In genomic region chr3:116961354-116962142, GRCm38 (mm10) we compare ENCODE assay signal across 26 mouse cellular contexts. TPM values are rescaled to one million over a fixed set of nuclear protein-coding genes. Genes with fewer than 3 reads are reported as not detected.
DNase-seq lines count a peak whose midpoint lies in the region; ATAC-seq lines count a peak whose summit lies in the region.
"Had no signal": no experiment of that assay in that cellular context is flagged by ENCODE, and none has a peak within 500 bp of the region (broad histone marks: within the 10 kb centered on the region; RNA-seq: fewer than 3 reads in every experiment).

No protein-coding gene starts in this region.

- 70% methylated on average over 15 of the region's 15 CpGs for WGBS in midbrain, embryonic 11.5 days
- WGBS in midbrain, embryonic 10.5 days, result 70% methylated on average over 15 of the region's 15 CpGs

- H3K4me2 ChIP-seq in midbrain, embryonic 11.5 days, result no peak overlapping the region
- H3K4me2 ChIP-seq: forebrain, embryonic 13.5 days; heart, embryonic 11.5 days; heart, embryonic 15.5 days; hindbrain, embryonic 15.5 days had no signal

- ATAC-seq in midbrain, embryonic 11.5 days (ENCODE audit: low FRiP score), result 0 out of 2 replicates have a peak, but pooled peaks have one; percentile 14
- ATAC-seq: activated CD4-positive, CD25-positive, alpha-beta regulatory T cell, adult 4 months; forebrain, embryonic 13.5 days; forebrain, postnatal 0 days; intestine, embryonic 16.5 days had no signal

- H3K4me3 ChIP-seq in midbrain, embryonic 11.5 days (ENCODE audit: low read depth, low read length), result no peak overlapping the region
- no peak overlapping the region for H3K4me3 ChIP-seq in midbrain, embryonic 10.5 days
- H3K4me3 ChIP-seq: embryonic facial prominence, embryonic 10.5 days; forebrain, embryonic 13.5 days; heart, embryonic 15.5 days; hindbrain, embryonic 15.5 days had no signal

- no peak overlapping the region for H3K9ac ChIP-seq in midbrain, embryonic 11.5 days (ENCODE audit: low read length)
- H3K9ac ChIP-seq: forebrain, embryonic 13.5 days; forebrain, postnatal 0 days; heart, embryonic 15.5 days; hindbrain, embryonic 15.5 days had no signal

- no peak overlapping the region for H3K27ac ChIP-seq in midbrain, embryonic 11.5 days (ENCODE audit: low read depth, low read length)
- no peak overlapping the region for H3K27ac ChIP-seq in midbrain, embryonic 10.5 days (replicated peaks)
- H3K27ac ChIP-seq: embryonic facial prominence, embryonic 10.5 days; forebrain, embryonic 13.5 days; heart, embryonic 15.5 days; hindbrain, embryonic 15.5 days had no signal

- no peaks in the 10 kb centered on the region for H3K36me3 ChIP-seq in midbrain, embryonic 11.5 days (ENCODE audit: control insufficient read depth, insufficient read depth, low read length)
- no peaks in the 10 kb centered on the region for H3K36me3 ChIP-seq in midbrain, embryonic 10.5 days
- H3K36me3 ChIP-seq: embryonic facial prominence, embryonic 10.5 days; heart, embryonic 15.5 days; hindbrain, embryonic 15.5 days had no signal

- intact Hi-C loops in heart, postnatal 25 days (cut with DNase I), result loop anchor here (5.0 to 10.0 kb wide), 2 partner anchors 34 to 157 kb away; partner anchors contain the start of gene Agl

- H3K27me3 ChIP-seq in midbrain, embryonic 11.5 days (ENCODE audit: control insufficient read depth, insufficient read depth, low read length), result no peaks in the 10 kb centered on the region
- no peaks in the 10 kb centered on the region for H3K27me3 ChIP-seq in midbrain, embryonic 10.5 days (ENCODE audit: low read depth, poor library complexity, severe bottlenecking)
- H3K27me3 ChIP-seq: CH12.LX; forebrain, embryonic 13.5 days; heart, embryonic 15.5 days; hindbrain, embryonic 15.5 days had no signal

- H3K9me3 ChIP-seq in midbrain, embryonic 11.5 days (ENCODE audit: control insufficient read depth, low read length), result no peaks in the 10 kb centered on the region
- no peaks in the 10 kb centered on the region for H3K9me3 ChIP-seq in midbrain, embryonic 10.5 days (replicated peaks)
- H3K9me3 ChIP-seq: embryonic facial prominence, embryonic 10.5 days; forebrain, embryonic 13.5 days; heart, embryonic 15.5 days; hindbrain, embryonic 15.5 days had no signal

- peak; percentile 83 for DNase-seq in heart, adult 11 months
- DNase-seq in heart, postnatal 25 days (ENCODE audit: low spot score), result no peak
- no peak for DNase-seq in midbrain, embryonic 11.5 days (ENCODE audit: low spot score, missing footprints)
- DNase-seq in midbrain, embryonic 10.5 days (ENCODE audit: low spot score), result no peak
- peak; percentile 62 for DNase-seq in ZHBTc4 (ENCODE audit: low read depth, low spot score)
- DNase-seq in testis, postnatal 14 days (ENCODE audit: low spot score), result peak; percentile 44
- no peak for DNase-seq in Muller cell, postnatal 12 days (ENCODE audit: inconsistent ontology term)
- DNase-seq: adrenal gland, postnatal 14 days; cerebellum, adult 2 months; cerebellum, postnatal 10 days; forebrain, postnatal 0 days; gastrocnemius, postnatal 25 days; heart, adult 18-20 months; heart, postnatal 36 days had no signal

- no peaks in the 10 kb centered on the region for H3K4me1 ChIP-seq in midbrain, embryonic 11.5 days (ENCODE audit: control insufficient read depth, insufficient read depth, low read length)
- peaks cover 10% of the 10 kb centered on the region for H3K4me1 ChIP-seq in midbrain, embryonic 10.5 days
- H3K4me1 ChIP-seq: embryonic facial prominence, embryonic 10.5 days; hindbrain, embryonic 15.5 days had no signal

RNA-seq across cellular contexts. Expression of gene 4930455H04Rik, which starts 6.5 kb away (rescaled TPM):
- not detected for total RNA-seq in heart, postnatal 25 days (2021)
- not detected in 2 replicates for polyA plus RNA-seq in midbrain, embryonic 11.5 days (2014; fragmentation: Nextera tagmentation; extraction: Ambion mirVana)
- not detected in 2 replicates for polyA plus RNA-seq in midbrain, embryonic 10.5 days (2016; fragmentation: Nextera tagmentation; extraction: Ambion mirVana)
- total RNA-seq: adrenal gland, postnatal 14 days; CH12.LX; ES-E14; forebrain, postnatal 0 days; gastrocnemius, adult 18-20 months; gastrocnemius, postnatal 25 days; heart, postnatal 36 days had no signal
- polyA plus RNA-seq: activated CD4-positive, CD25-positive, alpha-beta regulatory T cell, adult 4 months; cerebellum, adult 2 months; embryonic facial prominence, embryonic 10.5 days; embryonic facial prominence, embryonic 14.5 days; forebrain, embryonic 13.5 days; forebrain, postnatal 0 days; heart, embryonic 11.5 days; heart, embryonic 15.5 days; hindbrain, embryonic 11.5 days; hindbrain, embryonic 15.5 days; intestine, embryonic 16.5 days had no signal

RNA-seq across cellular contexts. Expression of gene Palmd, which starts 7.2 kb away (rescaled TPM):
- 10 to 100 TPM; 54.5 to 71.2 TPM for total RNA-seq in heart, postnatal 25 days (2021)
- polyA plus RNA-seq in midbrain, embryonic 11.5 days (2014; fragmentation: Nextera tagmentation; extraction: Ambion mirVana), result 5.1 and 5.3 TPM in 2 replicates
- 1.2 and 3.0 TPM in 2 replicates for polyA plus RNA-seq in midbrain, embryonic 10.5 days (2016; fragmentation: Nextera tagmentation; extraction: Ambion mirVana)
- total RNA-seq: CH12.LX had no signal
- polyA plus RNA-seq: activated CD4-positive, CD25-positive, alpha-beta regulatory T cell, adult 4 months had no signal

Comparison
In these comparisons a context has a peak if more than half of its experiments do, and no peak if none do; other contexts are left out.
1. DNase-seq: peak in heart, adult 11 months (single experiment), ZHBTc4 (single experiment) and testis, postnatal 14 days (single experiment); none in heart, postnatal 25 days (single experiment), midbrain, embryonic 11.5 days (single experiment), midbrain, embryonic 10.5 days (single experiment) and Muller cell, postnatal 12 days (single experiment).